Mouse (Mus musculus): ENCODE measurements around the gene 1110008P14Rik. TPM values are rescaled to one million over a fixed set of nuclear protein-coding genes. Genes with fewer than 3 reads are reported as not detected.
"Not testable (repeated sequence)": the region's sequence is repeated elsewhere in the genome, so short reads cannot be mapped to it uniquely, and the experiment has no call there.

1110008P14Rik gene
- polyA plus RNA-seq, 1 experiment from 2014 or later, result 98.4 TPM

DNA sequence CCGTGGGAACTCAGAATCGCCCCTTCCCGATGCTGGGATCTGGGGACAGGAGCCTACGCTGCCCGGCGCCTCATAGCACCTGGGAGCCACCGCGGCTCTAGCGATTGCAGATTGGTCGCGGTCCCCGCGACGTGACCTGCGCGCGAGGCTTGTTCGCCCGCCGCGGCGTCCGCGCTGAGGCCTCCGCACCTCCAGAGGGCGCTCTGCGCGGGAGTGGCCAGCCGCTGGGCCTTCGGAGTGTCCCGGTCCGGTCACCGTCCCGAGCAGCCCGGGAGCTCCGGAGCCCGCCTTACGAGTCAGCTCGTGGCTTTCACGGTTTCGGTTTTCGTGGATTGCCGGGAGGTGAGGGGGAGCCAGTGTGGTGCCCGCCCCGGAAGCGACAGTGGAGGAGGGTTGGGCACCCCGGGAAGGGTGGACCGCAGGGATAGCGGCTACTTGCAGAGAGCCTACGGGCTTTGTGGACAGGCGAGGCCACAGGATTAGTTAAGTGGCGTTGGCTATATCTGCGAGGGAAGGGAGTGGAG is 18.9 kb downstream of the 1110008P14Rik start:
- H3K4me2 ChIP-seq (ENCODE audit: low read length), result peak overlapping the region; percentile 83
- under 1% methylated on average over 53 of the region's 53 CpGs for WGBS
- peaks cover 11% of the 10 kb centered on the region for H3K4me1 ChIP-seq (ENCODE audit: control insufficient read depth, insufficient read depth, low read length)

DNA sequence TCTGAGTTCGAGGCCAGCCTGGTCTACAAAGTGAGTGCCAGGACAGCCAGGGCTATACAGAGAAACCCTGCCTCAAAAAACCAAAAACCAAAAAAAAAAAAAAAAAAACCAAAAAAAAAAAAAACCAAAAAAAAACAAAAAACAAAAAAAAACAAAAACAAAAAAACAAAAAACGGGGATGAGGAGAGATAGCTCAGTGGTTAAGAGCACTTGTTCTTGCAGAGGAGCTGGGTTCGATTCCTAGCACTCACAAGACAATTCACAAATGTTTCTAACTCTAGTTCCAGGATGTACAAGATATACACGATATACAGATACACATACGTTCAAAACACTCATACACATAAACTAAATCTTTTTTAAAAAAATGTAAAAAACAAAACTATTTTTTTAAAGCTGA is 19.5 kb downstream of the 1110008P14Rik start:
- DNase-seq (ENCODE audit: low spot score); H3K36me3 ChIP-seq (ENCODE audit: control insufficient read depth, insufficient read depth, low read length); H3K9me3 ChIP-seq (replicated peaks; ENCODE audit: control insufficient read depth, low read length); H3K27ac ChIP-seq (ENCODE audit: low read depth, low read length); ATAC-seq; H3K27me3 ChIP-seq (replicated peaks; ENCODE audit: control insufficient read depth, insufficient read depth, low read length): not testable (repeated sequence)
- peak overlapping the region; percentile 87 for H3K9ac ChIP-seq (ENCODE audit: low read length)
- peak overlapping the region; percentile 83 for H3K4me2 ChIP-seq (ENCODE audit: low read length)
- 53% methylated on average over 5 of the region's 5 CpGs for WGBS
- H3K4me1 ChIP-seq (ENCODE audit: control insufficient read depth, insufficient read depth, low read length), result peaks cover 11% of the 10 kb centered on the region
- H3K4me3 ChIP-seq (ENCODE audit: low read depth, low read length), result peak overlapping the region; percentile 80

More for the DNA sequence above, 18.9 kb downstream of the 1110008P14Rik start:
- H3K4me3 ChIP-seq (ENCODE audit: low read depth, low read length), result peak overlapping the region; percentile 80
- H3K9me3 ChIP-seq (replicated peaks; ENCODE audit: control insufficient read depth, low read length), result no peaks in the 10 kb centered on the region
- peaks cover 9% of the 10 kb centered on the region for H3K27me3 ChIP-seq (replicated peaks; ENCODE audit: control insufficient read depth, insufficient read depth, low read length)
- H3K27ac ChIP-seq (ENCODE audit: low read depth, low read length), result peak overlapping the region; percentile 75
- ATAC-seq (peak; percentile 80), DNase-seq (ENCODE audit: low spot score) (peak; percentile 83)
- H3K36me3 ChIP-seq (ENCODE audit: control insufficient read depth, insufficient read depth, low read length), result peaks cover 15% of the 10 kb centered on the region
- H3K9ac ChIP-seq (ENCODE audit: low read length), result peak overlapping the region; percentile 87

DNA sequence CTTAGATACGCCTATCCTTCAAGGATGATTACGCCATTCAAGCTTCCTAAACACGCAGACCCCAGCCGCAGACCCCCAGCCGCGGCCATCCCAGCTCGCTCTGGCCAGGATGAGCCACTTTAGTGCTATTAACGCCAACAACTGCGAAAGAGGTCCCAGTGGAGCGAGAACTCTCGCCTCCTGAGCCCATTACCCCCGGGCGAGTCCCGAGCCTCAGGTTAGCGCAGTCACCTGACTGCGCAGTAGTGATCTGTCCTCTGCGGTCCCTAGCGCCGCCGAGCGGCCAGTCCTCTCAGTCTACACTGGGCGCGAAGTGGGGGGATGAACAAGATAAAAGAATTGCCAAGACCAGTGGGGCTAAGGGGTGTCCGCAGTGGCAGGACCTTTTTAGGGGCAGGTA is 20.3 kb downstream of the 1110008P14Rik start:
- H3K36me3 ChIP-seq (ENCODE audit: control insufficient read depth, insufficient read depth, low read length), result peaks cover 2% of the 10 kb centered on the region; the same call in 1 of the 2 replicates
- WGBS, result 2% methylated on average over 24 of the region's 24 CpGs
- no peak overlapping the region for H3K27ac ChIP-seq (ENCODE audit: low read depth, low read length)
- no peaks in the 10 kb centered on the region for H3K9me3 ChIP-seq (replicated peaks; ENCODE audit: control insufficient read depth, low read length)
- peaks cover 11% of the 10 kb centered on the region for H3K4me1 ChIP-seq (ENCODE audit: control insufficient read depth, insufficient read depth, low read length)
- H3K9ac ChIP-seq (ENCODE audit: low read length), result peak overlapping the region; percentile 41; the same call in 1 of the 2 replicates
- ATAC-seq (peak; percentile 40; the same call in 1 of the 2 replicates), DNase-seq (ENCODE audit: low spot score) (peak; percentile 33)
- H3K4me2 ChIP-seq (ENCODE audit: low read length), result peak overlapping the region; percentile 52
- H3K27me3 ChIP-seq (replicated peaks; ENCODE audit: control insufficient read depth, insufficient read depth, low read length), result peaks cover 9% of the 10 kb centered on the region
- peak overlapping the region; percentile 19 for H3K4me3 ChIP-seq (ENCODE audit: low read depth, low read length)

DNA sequence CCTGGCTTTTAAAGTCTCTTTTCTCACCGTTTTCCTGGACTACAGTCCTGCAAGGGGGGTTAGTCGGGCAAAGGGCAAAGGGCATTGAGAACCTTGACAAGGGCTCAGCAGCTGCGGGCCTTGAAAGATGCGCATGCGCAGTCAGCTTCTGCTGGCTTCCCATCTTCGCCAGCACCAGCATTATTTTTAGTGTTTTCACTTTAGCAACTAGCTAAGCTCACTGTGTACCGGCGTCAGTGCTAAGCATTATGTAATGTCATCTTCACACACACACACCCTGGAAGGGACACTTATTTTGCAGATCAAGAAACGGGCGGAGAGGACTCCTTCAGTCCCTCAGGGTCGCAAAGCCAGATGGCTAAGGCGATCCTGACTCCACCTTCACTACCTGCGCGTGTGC is 21.0 kb downstream of the 1110008P14Rik start:
- DNase-seq (ENCODE audit: low spot score) (peak; percentile 71), ATAC-seq (peak; percentile 21; the same call in 1 of the 2 replicates)
- H3K4me1 ChIP-seq (ENCODE audit: control insufficient read depth, insufficient read depth, low read length), result peaks cover 11% of the 10 kb centered on the region
- H3K27me3 ChIP-seq (replicated peaks; ENCODE audit: control insufficient read depth, insufficient read depth, low read length), result peaks cover 9% of the 10 kb centered on the region
- no peaks in the 10 kb centered on the region for H3K9me3 ChIP-seq (replicated peaks; ENCODE audit: control insufficient read depth, low read length)
- peak overlapping the region; percentile 19; the same call in 1 of the 2 replicates for H3K4me3 ChIP-seq (ENCODE audit: low read depth, low read length)
- 11% methylated on average over 14 of the region's 14 CpGs for WGBS
- no peak overlapping the region; the same call in 1 of the 2 replicates for H3K9ac ChIP-seq (ENCODE audit: low read length)
- peaks cover 2% of the 10 kb centered on the region; the same call in 1 of the 2 replicates for H3K36me3 ChIP-seq (ENCODE audit: control insufficient read depth, insufficient read depth, low read length)
- H3K27ac ChIP-seq (ENCODE audit: low read depth, low read length), result no peak overlapping the region
- H3K4me2 ChIP-seq (ENCODE audit: low read length), result peak overlapping the region; percentile 52

GRCm38 (mm10) chr2:32358381-32358780 is 23.4 kb downstream of the 1110008P14Rik start:
- no peak overlapping the region for H3K9ac ChIP-seq (ENCODE audit: low read length)
- H3K4me1 ChIP-seq (ENCODE audit: control insufficient read depth, insufficient read depth, low read length), result peaks cover 9% of the 10 kb centered on the region
- H3K36me3 ChIP-seq (ENCODE audit: control insufficient read depth, insufficient read depth, low read length), result no peaks in the 10 kb centered on the region
- H3K4me3 ChIP-seq (ENCODE audit: low read depth, low read length), result no peak overlapping the region
- ATAC-seq (no peak), DNase-seq (ENCODE audit: low spot score) (no peak)
- H3K9me3 ChIP-seq (replicated peaks; ENCODE audit: control insufficient read depth, low read length), result no peaks in the 10 kb centered on the region
- 67% methylated on average over 10 of the region's 10 CpGs for WGBS
- no peak overlapping the region for H3K4me2 ChIP-seq (ENCODE audit: low read length)
- H3K27me3 ChIP-seq (replicated peaks; ENCODE audit: control insufficient read depth, insufficient read depth, low read length), result peaks cover 9% of the 10 kb centered on the region
- no peak overlapping the region for H3K27ac ChIP-seq (ENCODE audit: low read depth, low read length)

- 87% methylated on average over 3 of the region's 3 CpGs for WGBS
- no peaks in the 10 kb centered on the region for H3K36me3 ChIP-seq (ENCODE audit: control insufficient read depth, insufficient read depth, low read length)
- DNase-seq (ENCODE audit: low spot score), result no peak
- no peak overlapping the region for H3K27ac ChIP-seq (ENCODE audit: low read depth, low read length)
- H3K27me3 ChIP-seq (replicated peaks; ENCODE audit: control insufficient read depth, insufficient read depth, low read length), result peaks cover 9% of the 10 kb centered on the region
- H3K4me2 ChIP-seq (ENCODE audit: low read length), result no peak overlapping the region
- no peaks in the 10 kb centered on the region for H3K9me3 ChIP-seq (replicated peaks; ENCODE audit: control insufficient read depth, low read length)
- ATAC-seq, result no peak
- H3K9ac ChIP-seq (ENCODE audit: low read length), result no peak overlapping the region
- no peak overlapping the region for H3K4me3 ChIP-seq (ENCODE audit: low read depth, low read length)
- peaks cover 11% of the 10 kb centered on the region for H3K4me1 ChIP-seq (ENCODE audit: control insufficient read depth, insufficient read depth, low read length)
These were observed 24.0 kb downstream of the 1110008P14Rik start for GRCm38 (mm10) chr2:32357710-32358109.

- WGBS, result 84% methylated on average over 10 of the region's 10 CpGs
- no peak overlapping the region for H3K4me2 ChIP-seq (ENCODE audit: low read length)
- peaks cover 10% of the 10 kb centered on the region for H3K4me1 ChIP-seq (ENCODE audit: control insufficient read depth, insufficient read depth, low read length)
- H3K27me3 ChIP-seq (replicated peaks; ENCODE audit: control insufficient read depth, insufficient read depth, low read length), result peaks cover under 1% of the 10 kb centered on the region
- H3K9ac ChIP-seq (ENCODE audit: low read length), result no peak overlapping the region
- no peaks in the 10 kb centered on the region for H3K9me3 ChIP-seq (replicated peaks; ENCODE audit: control insufficient read depth, low read length)
- no peak overlapping the region for H3K27ac ChIP-seq (ENCODE audit: low read depth, low read length)
- ATAC-seq (no peak), DNase-seq (ENCODE audit: low spot score) (no peak)
- H3K4me3 ChIP-seq (ENCODE audit: low read depth, low read length), result no peak overlapping the region
- no peaks in the 10 kb centered on the region for H3K36me3 ChIP-seq (ENCODE audit: control insufficient read depth, insufficient read depth, low read length)
These were observed 25.5 kb downstream of the 1110008P14Rik start for GRCm38 (mm10) chr2:32356216-32356615.

GRCm38 (mm10) chr2:32354336-32354895 is 27.3 kb downstream of the 1110008P14Rik start:
- H3K4me1 ChIP-seq (ENCODE audit: control insufficient read depth, insufficient read depth, low read length), result peaks cover 10% of the 10 kb centered on the region; the same call in 1 of the 2 replicates
- H3K9ac ChIP-seq (ENCODE audit: low read length), result no peak overlapping the region
- H3K36me3 ChIP-seq (ENCODE audit: control insufficient read depth, insufficient read depth, low read length), result no peaks in the 10 kb centered on the region
- H3K9me3 ChIP-seq (replicated peaks; ENCODE audit: control insufficient read depth, low read length), result no peaks in the 10 kb centered on the region
- H3K4me2 ChIP-seq (ENCODE audit: low read length), result no peak overlapping the region
- DNase-seq (ENCODE audit: low spot score), result no peak
- H3K27ac ChIP-seq (ENCODE audit: low read depth, low read length), result no peak overlapping the region
- no peaks in the 10 kb centered on the region for H3K27me3 ChIP-seq (replicated peaks; ENCODE audit: control insufficient read depth, insufficient read depth, low read length)
- ATAC-seq, result no peak
- no peak overlapping the region for H3K4me3 ChIP-seq (ENCODE audit: low read depth, low read length)
- WGBS, result 90% methylated on average over 3 of the region's 3 CpGs

- Histone ChIP-seq H3K36me3 (ENCODE audit: control insufficient read depth, insufficient read depth, low read length) (no peaks in the 10 kb centered on the region), H3K4me2 (ENCODE audit: low read length) (no peak overlapping the region; the same call in 1 of the 2 replicates), H3K27ac (ENCODE audit: low read depth, low read length) (no peak overlapping the region), H3K4me1 (ENCODE audit: control insufficient read depth, insufficient read depth, low read length) (peaks cover 10% of the 10 kb centered on the region; the same call in 1 of the 2 replicates), H3K9me3 (replicated peaks; ENCODE audit: control insufficient read depth, low read length) (no peaks in the 10 kb centered on the region), H3K27me3 (replicated peaks; ENCODE audit: control insufficient read depth, insufficient read depth, low read length) (no peaks in the 10 kb centered on the region), H3K9ac (ENCODE audit: low read length) (no peak overlapping the region), H3K4me3 (ENCODE audit: low read depth, low read length) (no peak overlapping the region)
- no peak for ATAC-seq
- no peak for DNase-seq (ENCODE audit: low spot score)
- WGBS, result 70% methylated on average over 6 of the region's 6 CpGs
These were observed 27.9 kb downstream of the 1110008P14Rik start for GRCm38 (mm10) chr2:32353836-32354235.
